Mouse (Mus musculus): ENCODE measurements around the gene Slc37a3.

- TF ChIP-seq EP300 (IDR thresholded peaks at IDR 0.05) (no peak), CTCF (IDR thresholded peaks at IDR 0.05) (no peak)
These were observed 45.3 kb downstream of the Slc37a3 start for GRCm38 (mm10) chr6:39331998-39332700.

Measured in lung, postnatal 0 days (tissue).